Mouse (Mus musculus) liver, embryonic 11.5 days (tissue): ENCODE results near the gene Platr17. TPM values are rescaled to one million over a fixed set of nuclear protein-coding genes. Genes with fewer than 3 reads are reported as not detected.

ENCODE experiments used
- ATAC-seq: fragments of 200-750 bp; cut with Nextera tagmentation; replicated peaks from 2 replicates; pipeline ENCODE4 v1.8.0; 2017; ENCODE audit warnings: moderate number of reproducible peaks, mild to moderate bottlenecking, moderate TSS enrichment, moderate library complexity; ENCODE audit not compliant: low FRiP score
- DNase-seq: peaks from one replicate; pipeline ENCODE4 v3.0.0-alpha.2; 2017; ENCODE audit warnings: low spot score
- H3K27ac ChIP-seq: fragments of 300-500 bp; sonication (generic); 2 replicates; pipeline ENCODE4 v1.5.1; 2014; ENCODE audit warnings: mild to moderate bottlenecking, low read depth, low read length, control low read depth
- H3K27me3 ChIP-seq: fragments of 300-500 bp; sonication (generic); replicated peaks from 2 replicates; pipeline ENCODE4 v1.6.1; 2014; ENCODE audit warnings: low read length, mixed read lengths; ENCODE audit not compliant: control insufficient read depth, insufficient read depth
- H3K36me3 ChIP-seq: fragments of 300-500 bp; sonication (generic); 2 replicates; pipeline ENCODE4 v1.6.1; 2014; ENCODE audit warnings: mild to moderate bottlenecking, low read length, moderate library complexity, mixed read lengths; ENCODE audit not compliant: control insufficient read depth, insufficient read depth
- H3K4me1 ChIP-seq: fragments of 300-500 bp; sonication (generic); replicated peaks from 2 replicates; pipeline ENCODE4 v1.6.1; 2014; ENCODE audit warnings: low read length, mixed read lengths; ENCODE audit not compliant: control insufficient read depth, insufficient read depth
- H3K4me2 ChIP-seq: fragments of 300-500 bp; sonication (generic); 2 replicates; pipeline ENCODE4 v1.6.1; 2014; ENCODE audit warnings: mild to moderate bottlenecking, control low read depth, moderate library complexity
- H3K4me3 ChIP-seq: fragments of 300-500 bp; sonication (generic); 2 replicates; pipeline ENCODE4 v1.5.1; 2014; ENCODE audit warnings: low read depth, low read length, control low read depth
- H3K9ac ChIP-seq: fragments of 300-500 bp; sonication (generic); 2 replicates; pipeline ENCODE4 v1.6.1; 2014; ENCODE audit warnings: low read depth, low read length, control low read depth
- H3K9me3 ChIP-seq: fragments of 300-500 bp; sonication (generic); 2 replicates; pipeline ENCODE4 v1.6.1; 2016; ENCODE audit warnings: low read length, inconsistent platforms, mixed read lengths; ENCODE audit not compliant: control insufficient read depth
- WGBS: fragments of 180-500 bp; shearing (Covaris S2); extraction: QIAGEN DNeasy Blood & Tissue Kit; methylation state at CpG from one replicate; pipeline ENCODE4 v1.1.7; 2014; 5-methylcytosine and 5-hydroxymethylcytosine counted together
- polyA plus RNA-seq: library from polyadenylated mRNA; unstranded; fragments of >200 nt; fragmentation: Nextera tagmentation; extraction: Ambion mirVana; gene quantifications from 2 replicates; pipeline ENCODE4 v1.2.1, GENCODE M21; 2014

Platr17 gene
- polyA plus RNA-seq, 1 experiment from 2014 or later = 2.2 TPM

GRCm38 (mm10) chr17:33909077-33909868, 4.3 kb downstream of the Platr17 start, which contains the start of gene Daxx:
Gene Daxx (plus strand): TSS chr17:33909414.
- Histone ChIP-seq H3K27me3 (no peaks in the 10 kb centered on the region), H3K9ac (peak within 1 kb of the TSS; percentile 96), H3K27ac (peak within 1 kb of the TSS; percentile 94), H3K36me3 (peaks cover 34% of the 10 kb centered on the region), H3K9me3 (no peaks in the 10 kb centered on the region), H3K4me2 (peak within 1 kb of the TSS; percentile 98), H3K4me1 (peaks cover 16% of the 10 kb centered on the region), H3K4me3 (peak within 1 kb of the TSS; percentile 94)
- ATAC-seq (peak; percentile 96), DNase-seq (peak; percentile 96)
- WGBS = under 1% methylated on average over 68 of the region's 68 CpGs

GRCm38 (mm10) chr17:33909869-33910250, 4.9 kb downstream of the Platr17 start:
- H3K27me3 ChIP-seq = no peaks in the 10 kb centered on the region
- no peak for DNase-seq
- H3K4me2 ChIP-seq = peak overlapping the region; percentile 98
- H3K9ac ChIP-seq = peak overlapping the region; percentile 96
- peak overlapping the region; percentile 94 for H3K27ac ChIP-seq
- peak overlapping the region; percentile 94 for H3K4me3 ChIP-seq
- H3K4me1 ChIP-seq = peaks cover 17% of the 10 kb centered on the region
- under 1% methylated on average over 14 of the region's 14 CpGs for WGBS
- ATAC-seq = no peak; the same call in 1 of the 2 replicates
- H3K9me3 ChIP-seq = no peaks in the 10 kb centered on the region
- H3K36me3 ChIP-seq = peaks cover 38% of the 10 kb centered on the region

GRCm38 (mm10) chr17:33910346-33911051, 5.6 kb downstream of the Platr17 start:
- WGBS = 46% methylated on average over 11 of the region's 11 CpGs
- Histone ChIP-seq H3K4me3 (peak overlapping the region; percentile 94), H3K9ac (peak overlapping the region; percentile 96), H3K4me2 (peak overlapping the region; percentile 98), H3K4me1 (peaks cover 23% of the 10 kb centered on the region), H3K27me3 (no peaks in the 10 kb centered on the region), H3K36me3 (peaks cover 38% of the 10 kb centered on the region), H3K9me3 (no peaks in the 10 kb centered on the region), H3K27ac (peak overlapping the region; percentile 94; the same call in 1 of the 2 replicates)
- ATAC-seq (no peak), DNase-seq (no peak)

- Histone ChIP-seq H3K4me1 (peaks cover 23% of the 10 kb centered on the region), H3K36me3 (peaks cover 38% of the 10 kb centered on the region), H3K27me3 (no peaks in the 10 kb centered on the region), H3K9ac (no peak overlapping the region), H3K9me3 (no peaks in the 10 kb centered on the region), H3K27ac (no peak overlapping the region), H3K4me3 (no peak overlapping the region), H3K4me2 (no peak overlapping the region)
- WGBS = 91% methylated on average over 31 of the region's 31 CpGs
- no peak for DNase-seq
- no peak for ATAC-seq
Measured at GRCm38 (mm10) chr17:33911052-33911812, 6.3 kb downstream of the Platr17 start.

- H3K27me3 ChIP-seq = no peaks in the 10 kb centered on the region
- no peak overlapping the region for H3K4me3 ChIP-seq
- no peak overlapping the region for H3K27ac ChIP-seq
- 92% methylated on average over 28 of the region's 28 CpGs for WGBS
- no peak overlapping the region for H3K9ac ChIP-seq
- H3K4me2 ChIP-seq = no peak overlapping the region
- no peak for DNase-seq
- H3K4me1 ChIP-seq = peaks cover 23% of the 10 kb centered on the region
- H3K9me3 ChIP-seq = no peaks in the 10 kb centered on the region
- H3K36me3 ChIP-seq = peaks cover 38% of the 10 kb centered on the region
- ATAC-seq = no peak
Measured at GRCm38 (mm10) chr17:33911813-33912414, 7.0 kb downstream of the Platr17 start.

- Histone ChIP-seq H3K9ac (no peak overlapping the region), H3K27me3 (no peaks in the 10 kb centered on the region), H3K9me3 (0 out of 2 replicates have a peak, but pooled peaks cover 2% of the 10 kb centered on the region), H3K4me2 (no peak overlapping the region; the same call in 1 of the 2 replicates), H3K4me1 (peaks cover 24% of the 10 kb centered on the region), H3K36me3 (peaks cover 51% of the 10 kb centered on the region), H3K4me3 (no peak overlapping the region), H3K27ac (0 out of 2 replicates have a peak overlapping the region, but pooled peaks have one; percentile 13)
- no peak for ATAC-seq
- DNase-seq = no peak
- 87% methylated on average over 10 of the region's 10 CpGs for WGBS
Measured at GRCm38 (mm10) chr17:33913264-33913663, 8.3 kb downstream of the Platr17 start.

- Histone ChIP-seq H3K4me1 (peaks cover 30% of the 10 kb centered on the region), H3K27ac (0 out of 2 replicates have a peak overlapping the region, but pooled peaks have one; percentile 13)
Measured at GRCm38 (mm10) chr17:33913905-33914304, 9.0 kb downstream of the Platr17 start.

GRCm38 (mm10) chr17:33914969-33915391, 10.0 kb downstream of the Platr17 start:
- H3K9me3 ChIP-seq = 0 out of 2 replicates have a peak, but pooled peaks cover 2% of the 10 kb centered on the region
- peaks cover 53% of the 10 kb centered on the region for H3K36me3 ChIP-seq
- peak overlapping the region; percentile 31 for H3K9ac ChIP-seq
- peak overlapping the region; percentile 76 for H3K4me2 ChIP-seq
- peak overlapping the region; percentile 66 for H3K4me3 ChIP-seq
- peak overlapping the region; percentile 30; the same call in 1 of the 2 replicates for H3K27ac ChIP-seq
- no peak for ATAC-seq
- WGBS = 66% methylated on average over 13 of the region's 13 CpGs
- peaks cover 34% of the 10 kb centered on the region for H3K4me1 ChIP-seq
- no peaks in the 10 kb centered on the region for H3K27me3 ChIP-seq
- no peak for DNase-seq

More at GRCm38 (mm10) chr17:33913905-33914304, 9.0 kb downstream of the Platr17 start:
- 93% methylated on average over 8 of the region's 8 CpGs for WGBS
- H3K4me3 ChIP-seq = no peak overlapping the region
- no peak overlapping the region; the same call in 1 of the 2 replicates for H3K4me2 ChIP-seq
- ATAC-seq (no peak), DNase-seq (no peak)
- 0 out of 2 replicates have a peak, but pooled peaks cover 2% of the 10 kb centered on the region for H3K9me3 ChIP-seq
- no peak overlapping the region for H3K9ac ChIP-seq
- H3K27me3 ChIP-seq = no peaks in the 10 kb centered on the region
- peaks cover 53% of the 10 kb centered on the region for H3K36me3 ChIP-seq
